Mouse (Mus musculus): ENCODE measurements around the gene Sptbn4. TPM values are rescaled to one million over a fixed set of nuclear protein-coding genes. Genes with fewer than 3 reads are reported as not detected.

Sptbn4 gene
- polyA plus RNA-seq, 1 experiment from 2014 or later = 4.2 TPM

- peak overlapping the region; percentile 30 for H3K4me3 ChIP-seq (replicated peaks; ENCODE audit: low read length)
- 0 out of 2 replicates have a peak overlapping the region, but pooled peaks have one; percentile 17 for H3K9ac ChIP-seq
- DNase-seq (ENCODE audit: low spot score) = peak; percentile 42
- H3K4me2 ChIP-seq (replicated peaks) = peak overlapping the region; percentile 53
- WGBS = under 1% methylated on average over 39 of the region's 39 CpGs
- H3K36me3 ChIP-seq (replicated peaks; ENCODE audit: control insufficient read depth, insufficient read depth) = no peaks in the 10 kb centered on the region
- no peak overlapping the region for H3K27ac ChIP-seq
- no peaks in the 10 kb centered on the region for H3K9me3 ChIP-seq (ENCODE audit: control insufficient read depth, low read length)
- ATAC-seq (ENCODE audit: low FRiP score) = no peak
- H3K4me1 ChIP-seq (replicated peaks; ENCODE audit: control insufficient read depth, insufficient read depth, low read length) = peaks cover 15% of the 10 kb centered on the region
- peaks cover 97% of the 10 kb centered on the region for H3K27me3 ChIP-seq (ENCODE audit: control insufficient read depth, insufficient read depth, low read length)
Measured at GRCm38 (mm10) chr7:27330709-27331540, 116.6 kb downstream of the Sptbn4 start.

GRCm38 (mm10) chr7:27329981-27330380, 117.5 kb downstream of the Sptbn4 start:
- H3K9me3 ChIP-seq (ENCODE audit: control insufficient read depth, low read length) = no peaks in the 10 kb centered on the region
- 26% methylated on average over 17 of the region's 17 CpGs for WGBS
- DNase-seq (ENCODE audit: low spot score) (no peak), ATAC-seq (ENCODE audit: low FRiP score) (no peak)
- peaks cover 15% of the 10 kb centered on the region for H3K4me1 ChIP-seq (replicated peaks; ENCODE audit: control insufficient read depth, insufficient read depth, low read length)
- H3K4me3 ChIP-seq (replicated peaks; ENCODE audit: low read length) = 0 out of 2 replicates have a peak overlapping the region, but pooled peaks have one; percentile 30
- no peak overlapping the region for H3K9ac ChIP-seq
- H3K27me3 ChIP-seq (ENCODE audit: control insufficient read depth, insufficient read depth, low read length) = peaks cover 98% of the 10 kb centered on the region
- H3K4me2 ChIP-seq (replicated peaks) = no peak overlapping the region
- no peaks in the 10 kb centered on the region for H3K36me3 ChIP-seq (replicated peaks; ENCODE audit: control insufficient read depth, insufficient read depth)
- no peak overlapping the region for H3K27ac ChIP-seq

GRCm38 (mm10) chr7:27329326-27329947, 118.0 kb downstream of the Sptbn4 start:
- WGBS = 4% methylated on average over 45 of the region's 45 CpGs
- H3K4me2 ChIP-seq (replicated peaks) = peak overlapping the region; percentile 32
- peaks cover 98% of the 10 kb centered on the region for H3K27me3 ChIP-seq (ENCODE audit: control insufficient read depth, insufficient read depth, low read length)
- no peaks in the 10 kb centered on the region for H3K9me3 ChIP-seq (ENCODE audit: control insufficient read depth, low read length)
- DNase-seq (ENCODE audit: low spot score) = peak; percentile 78
- peaks cover 15% of the 10 kb centered on the region for H3K4me1 ChIP-seq (replicated peaks; ENCODE audit: control insufficient read depth, insufficient read depth, low read length)
- no peak overlapping the region; the same call in 1 of the 2 replicates for H3K9ac ChIP-seq
- peak overlapping the region; percentile 5 for H3K4me3 ChIP-seq (replicated peaks; ENCODE audit: low read length)
- no peaks in the 10 kb centered on the region for H3K36me3 ChIP-seq (replicated peaks; ENCODE audit: control insufficient read depth, insufficient read depth)
- ATAC-seq (ENCODE audit: low FRiP score) = peak; percentile 9; the same call in 1 of the 2 replicates
- H3K27ac ChIP-seq = no peak overlapping the region

GRCm38 (mm10) chr7:27328648-27329047, 118.8 kb downstream of the Sptbn4 start:
- H3K27me3 ChIP-seq (ENCODE audit: control insufficient read depth, insufficient read depth, low read length) = peaks cover 98% of the 10 kb centered on the region
- no peaks in the 10 kb centered on the region for H3K9me3 ChIP-seq (ENCODE audit: control insufficient read depth, low read length)
- DNase-seq (ENCODE audit: low spot score) (no peak), ATAC-seq (ENCODE audit: low FRiP score) (no peak)
- no peaks in the 10 kb centered on the region for H3K36me3 ChIP-seq (replicated peaks; ENCODE audit: control insufficient read depth, insufficient read depth)
- no peak overlapping the region for H3K4me2 ChIP-seq (replicated peaks)
- no peak overlapping the region for H3K27ac ChIP-seq
- no peak overlapping the region for H3K9ac ChIP-seq
- 41% methylated on average over 16 of the region's 16 CpGs for WGBS
- no peak overlapping the region for H3K4me3 ChIP-seq (replicated peaks; ENCODE audit: low read length)
- H3K4me1 ChIP-seq (replicated peaks; ENCODE audit: control insufficient read depth, insufficient read depth, low read length) = peaks cover 9% of the 10 kb centered on the region

GRCm38 (mm10) chr7:27328161-27328560, 119.3 kb downstream of the Sptbn4 start:
- Histone ChIP-seq H3K36me3 (replicated peaks; ENCODE audit: control insufficient read depth, insufficient read depth) (no peaks in the 10 kb centered on the region), H3K4me3 (replicated peaks; ENCODE audit: low read length) (no peak overlapping the region), H3K27me3 (ENCODE audit: control insufficient read depth, insufficient read depth, low read length) (peaks cover 95% of the 10 kb centered on the region), H3K4me2 (replicated peaks) (no peak overlapping the region), H3K4me1 (replicated peaks; ENCODE audit: control insufficient read depth, insufficient read depth, low read length) (0 out of 2 replicates have a peak, but pooled peaks cover 7% of the 10 kb centered on the region), H3K27ac (no peak overlapping the region), H3K9ac (no peak overlapping the region), H3K9me3 (ENCODE audit: control insufficient read depth, low read length) (no peaks in the 10 kb centered on the region)
- no peak for DNase-seq (ENCODE audit: low spot score)
- 88% methylated on average over 11 of the region's 11 CpGs for WGBS
- ATAC-seq (ENCODE audit: low FRiP score) = no peak

GRCm38 (mm10) chr7:27327500-27327899, 120.0 kb downstream of the Sptbn4 start:
- DNase-seq (ENCODE audit: low spot score) = no peak
- ATAC-seq (ENCODE audit: low FRiP score) = no peak
- H3K27me3 ChIP-seq (ENCODE audit: control insufficient read depth, insufficient read depth, low read length) = peaks cover 95% of the 10 kb centered on the region
- WGBS = 88% methylated on average over 8 of the region's 8 CpGs
- H3K4me2 ChIP-seq (replicated peaks) = no peak overlapping the region
- no peak overlapping the region for H3K4me3 ChIP-seq (replicated peaks; ENCODE audit: low read length)
- H3K9me3 ChIP-seq (ENCODE audit: control insufficient read depth, low read length) = no peaks in the 10 kb centered on the region
- H3K36me3 ChIP-seq (replicated peaks; ENCODE audit: control insufficient read depth, insufficient read depth) = no peaks in the 10 kb centered on the region
- no peak overlapping the region for H3K27ac ChIP-seq
- H3K4me1 ChIP-seq (replicated peaks; ENCODE audit: control insufficient read depth, insufficient read depth, low read length) = 0 out of 2 replicates have a peak, but pooled peaks cover 7% of the 10 kb centered on the region
- H3K9ac ChIP-seq = no peak overlapping the region

GRCm38 (mm10) chr7:27326101-27326880, 121.2 kb downstream of the Sptbn4 start:
- Histone ChIP-seq H3K36me3 (replicated peaks; ENCODE audit: control insufficient read depth, insufficient read depth) (no peaks in the 10 kb centered on the region), H3K4me1 (replicated peaks; ENCODE audit: control insufficient read depth, insufficient read depth, low read length) (0 out of 2 replicates have a peak, but pooled peaks cover 7% of the 10 kb centered on the region), H3K4me3 (replicated peaks; ENCODE audit: low read length) (peak overlapping the region; percentile 17; the same call in 1 of the 2 replicates), H3K27ac (no peak overlapping the region), H3K9ac (0 out of 2 replicates have a peak overlapping the region, but pooled peaks have one; percentile 44), H3K9me3 (ENCODE audit: control insufficient read depth, low read length) (no peaks in the 10 kb centered on the region), H3K4me2 (replicated peaks) (peak overlapping the region; percentile 44), H3K27me3 (ENCODE audit: control insufficient read depth, insufficient read depth, low read length) (peaks cover 83% of the 10 kb centered on the region)
- WGBS = 33% methylated on average over 34 of the region's 34 CpGs
- no peak for DNase-seq (ENCODE audit: low spot score)
- ATAC-seq (ENCODE audit: low FRiP score) = no peak

GRCm38 (mm10) chr7:27325697-27326096, 121.8 kb downstream of the Sptbn4 start:
- Histone ChIP-seq H3K4me3 (replicated peaks; ENCODE audit: low read length) (peak overlapping the region; percentile 17; the same call in 1 of the 2 replicates), H3K27ac (no peak overlapping the region), H3K4me2 (replicated peaks) (peak overlapping the region; percentile 44), H3K4me1 (replicated peaks; ENCODE audit: control insufficient read depth, insufficient read depth, low read length) (0 out of 2 replicates have a peak, but pooled peaks cover 3% of the 10 kb centered on the region), H3K9ac (0 out of 2 replicates have a peak overlapping the region, but pooled peaks have one; percentile 44), H3K36me3 (replicated peaks; ENCODE audit: control insufficient read depth, insufficient read depth) (no peaks in the 10 kb centered on the region), H3K9me3 (ENCODE audit: control insufficient read depth, low read length) (no peaks in the 10 kb centered on the region), H3K27me3 (ENCODE audit: control insufficient read depth, insufficient read depth, low read length) (peaks cover 77% of the 10 kb centered on the region)
- DNase-seq (ENCODE audit: low spot score) (no peak), ATAC-seq (ENCODE audit: low FRiP score) (peak; percentile 21; the same call in 1 of the 2 replicates)
- 2% methylated on average over 24 of the region's 24 CpGs for WGBS
